Comparison of ENCODE assay signal across 10 mouse cellular contexts in the genomic region with DNA sequence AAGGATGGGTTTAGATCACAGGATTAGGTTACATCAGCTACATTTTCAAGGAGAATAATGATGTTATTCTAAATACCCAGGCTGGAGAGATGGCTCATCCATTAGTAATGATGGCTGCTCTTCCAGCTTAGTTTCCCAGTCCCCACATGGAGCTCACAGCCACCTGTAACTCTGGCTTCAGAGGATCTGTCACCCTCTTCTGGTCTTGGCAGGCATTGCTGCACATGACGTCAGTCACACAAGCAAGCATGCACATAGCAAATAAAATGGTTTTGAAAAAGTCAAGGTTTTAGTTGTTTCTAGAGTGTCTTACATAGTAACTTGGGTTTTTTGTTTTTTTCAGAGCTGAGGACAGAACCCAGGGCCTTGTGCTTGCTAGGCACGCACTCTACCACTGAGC. TPM values are rescaled to one million over a fixed set of nuclear protein-coding genes. Genes with fewer than 3 reads are reported as not detected.
DNase-seq lines count a peak whose midpoint lies in the region; ATAC-seq and TF ChIP-seq lines count a peak whose summit lies in the region.
"Had no signal": no experiment of that assay in that cellular context is flagged by ENCODE, and none has a peak within 500 bp of the region (broad histone marks: within the 10 kb centered on the region; RNA-seq: fewer than 3 reads in every experiment).

No protein-coding gene starts in this region.

- ATAC-seq in intestine, postnatal 0 days, result no peak
- no peak for ATAC-seq in intestine, embryonic 15.5 days
- ATAC-seq: intestine, embryonic 16.5 days had no signal

- TF ChIP-seq POLR2A in spleen, adult 2 months (IDR thresholded peaks at IDR 0.05; ENCODE audit: low read depth, low read length), result no peak
- no peak for TF ChIP-seq POLR2A in small intestine, adult 2 months (IDR thresholded peaks at IDR 0.05; ENCODE audit: low read depth, low read length)

- H3K27ac ChIP-seq in intestine, postnatal 0 days (ENCODE audit: low read depth, low read length), result no peak overlapping the region
- no peak overlapping the region for H3K27ac ChIP-seq in intestine, embryonic 15.5 days
- H3K27ac ChIP-seq in spleen, adult 2 months (ENCODE audit: insufficient read depth, low read length), result no peak overlapping the region
- no peak overlapping the region for H3K27ac ChIP-seq in small intestine, adult 2 months (ENCODE audit: insufficient read depth, low read depth, low read length)
- H3K27ac ChIP-seq: heart, embryonic 13.5 days had no signal

- DNase-seq in adrenal gland, adult 2 months, result peak; percentile 71
- DNase-seq in adrenal gland, postnatal 25 days, result no peak
- no peak for DNase-seq in spleen, adult 2 months (ENCODE audit: low read depth in 1 of 2, low spot score in 2 of 2)
- no peak for DNase-seq in spleen, postnatal 36 days (ENCODE audit: low spot score in 2 of 2)
- DNase-seq in left cerebral cortex, postnatal 14 days (ENCODE audit: low spot score in 2 of 2), result no peak

- 83% methylated on average over 2 of the region's 2 CpGs for WGBS in intestine, postnatal 0 days
- WGBS in intestine, embryonic 15.5 days, result 81% methylated on average over 2 of the region's 2 CpGs
- 81% methylated on average over 2 of the region's 2 CpGs for WGBS in spleen, adult 2 months
- 86% methylated on average over 2 of the region's 2 CpGs for WGBS in small intestine, adult 2 months

- no peak overlapping the region for H3K9ac ChIP-seq in intestine, postnatal 0 days (ENCODE audit: low read depth, low read length)
- H3K9ac ChIP-seq in intestine, embryonic 15.5 days, result no peak overlapping the region
- H3K9ac ChIP-seq: heart, embryonic 13.5 days had no signal

- peaks cover 40% of the 10 kb centered on the region for H3K36me3 ChIP-seq in intestine, postnatal 0 days (ENCODE audit: control insufficient read depth, insufficient read depth)
- peaks cover 17% of the 10 kb centered on the region for H3K36me3 ChIP-seq in intestine, embryonic 15.5 days
- H3K36me3 ChIP-seq in spleen, adult 2 months (ENCODE audit: control insufficient read depth, insufficient read depth, low read length), result peaks cover 21% of the 10 kb centered on the region
- peaks cover 25% of the 10 kb centered on the region for H3K36me3 ChIP-seq in small intestine, adult 2 months (ENCODE audit: control insufficient read depth, insufficient read depth, low read length)

- no peaks in the 10 kb centered on the region for H3K4me1 ChIP-seq in intestine, postnatal 0 days (replicated peaks; ENCODE audit: control insufficient read depth, insufficient read depth, low read length)
- H3K4me1 ChIP-seq in intestine, embryonic 15.5 days (replicated peaks), result no peaks in the 10 kb centered on the region
- H3K4me1 ChIP-seq in spleen, adult 2 months (ENCODE audit: control insufficient read depth, insufficient read depth, insufficient read length), result no peaks in the 10 kb centered on the region
- H3K4me1 ChIP-seq in small intestine, adult 2 months (ENCODE audit: control insufficient read depth, insufficient read depth, insufficient read length, low read length), result no peaks in the 10 kb centered on the region; the same call in 1 of the 2 replicates

- no peak overlapping the region for H3K4me3 ChIP-seq in intestine, postnatal 0 days (ENCODE audit: low read depth, low read length)
- H3K4me3 ChIP-seq in intestine, embryonic 15.5 days (replicated peaks), result no peak overlapping the region
- no peak overlapping the region for H3K4me3 ChIP-seq in spleen, adult 2 months (ENCODE audit: extremely low read depth, insufficient read depth, insufficient read length)
- no peak overlapping the region for H3K4me3 ChIP-seq in small intestine, adult 2 months (ENCODE audit: low read depth, low read length)
- H3K4me3 ChIP-seq: heart, embryonic 13.5 days had no signal

- TF ChIP-seq CTCF in intestine, postnatal 0 days (IDR thresholded peaks at IDR 0.05; ENCODE audit: low read depth), result peak; percentile 69
- TF ChIP-seq CTCF in spleen, adult 2 months (IDR thresholded peaks at IDR 0.05; ENCODE audit: extremely low read depth, insufficient read depth, insufficient read length, insufficient replicate concordance), result peak; percentile 27; the same call in 1 of the 2 replicates
- peak; percentile 29; the same call in 1 of the 2 replicates for TF ChIP-seq CTCF in small intestine, adult 2 months (IDR thresholded peaks at IDR 0.05; ENCODE audit: extremely low read depth, insufficient read length, insufficient replicate concordance, low read depth, low read length)

- H3K9me3 ChIP-seq in intestine, postnatal 0 days (ENCODE audit: control insufficient read depth), result no peaks in the 10 kb centered on the region
- no peaks in the 10 kb centered on the region for H3K9me3 ChIP-seq in intestine, embryonic 15.5 days
- H3K9me3 ChIP-seq: heart, embryonic 13.5 days had no signal

- intact Hi-C loops in left cerebral cortex, postnatal 14 days (cut with DNase I), result loop anchor here (5.0 kb wide), 1 partner anchor 35 kb away; no protein-coding TSS in a partner anchor

- no peaks in the 10 kb centered on the region for H3K27me3 ChIP-seq in intestine, postnatal 0 days (replicated peaks; ENCODE audit: control insufficient read depth, insufficient read depth, low read length)
- no peaks in the 10 kb centered on the region for H3K27me3 ChIP-seq in intestine, embryonic 15.5 days (replicated peaks)
- no peaks in the 10 kb centered on the region for H3K27me3 ChIP-seq in spleen, adult 2 months (ENCODE audit: control insufficient read depth, insufficient read depth, low read length)
- no peaks in the 10 kb centered on the region for H3K27me3 ChIP-seq in small intestine, adult 2 months (ENCODE audit: control insufficient read depth, insufficient read depth, low read length)
- H3K27me3 ChIP-seq: heart, embryonic 13.5 days had no signal

- H3K4me2 ChIP-seq in intestine, postnatal 0 days (replicated peaks; ENCODE audit: low read depth), result no peak overlapping the region
- no peak overlapping the region for H3K4me2 ChIP-seq in intestine, embryonic 15.5 days (replicated peaks)
- H3K4me2 ChIP-seq: heart, embryonic 13.5 days had no signal

RNA-seq across cellular contexts. Expression of a gene that starts 9.8 kb away (rescaled TPM):
- 10 to 100 TPM; 20.9 to 21.9 TPM for total RNA-seq in adrenal gland, adult 2 months (2021)
- 70.3 and 85.2 TPM in 2 replicates for polyA plus RNA-seq in adrenal gland, adult 2 months (2012; rRNA removed)
- 19.2 and 21.4 TPM in 2 replicates for total RNA-seq in adrenal gland, postnatal 25 days (2021)
- polyA plus RNA-seq in intestine, postnatal 0 days (2015; fragmentation: Nextera tagmentation; extraction: Ambion mirVana), result 56.8 and 59.0 TPM in 2 replicates
- 29.2 and 29.5 TPM in 2 replicates for polyA plus RNA-seq in intestine, embryonic 15.5 days (2015; fragmentation: Nextera tagmentation; extraction: Ambion mirVana)
- 19.9 and 27.6 TPM in 2 replicates for polyA plus RNA-seq in spleen, adult 2 months (2012; rRNA removed)
- polyA plus RNA-seq in small intestine, adult 2 months (2012; rRNA removed), result 81.7 and 172 TPM in 2 replicates
- 1 to 10 TPM; 6.6 to 7.1 TPM for total RNA-seq in left cerebral cortex, postnatal 14 days (2021)

RNA-seq across cellular contexts. Expression of a gene that starts 10.0 kb away (rescaled TPM):
- total RNA-seq in adrenal gland, adult 2 months (2021), result 10 to 100 TPM; 40.2 to 58.1 TPM
- polyA plus RNA-seq in adrenal gland, adult 2 months (2012; rRNA removed), result 89.9 and 97.9 TPM in 2 replicates
- 46.5 and 67.2 TPM in 2 replicates for total RNA-seq in adrenal gland, postnatal 25 days (2021)
- 38.9 and 40.5 TPM in 2 replicates for polyA plus RNA-seq in intestine, postnatal 0 days (2015; fragmentation: Nextera tagmentation; extraction: Ambion mirVana)
- polyA plus RNA-seq in intestine, embryonic 15.5 days (2015; fragmentation: Nextera tagmentation; extraction: Ambion mirVana), result 49.5 and 50.5 TPM in 2 replicates
- 67.9 and 95.7 TPM in 2 replicates for polyA plus RNA-seq in spleen, adult 2 months (2012; rRNA removed)
- 39.3 and 92.7 TPM in 2 replicates for polyA plus RNA-seq in small intestine, adult 2 months (2012; rRNA removed)
- total RNA-seq in left cerebral cortex, postnatal 14 days (2021), result 10 to 100 TPM; 52.4 to 54.1 TPM

RNA-seq across cellular contexts. Expression of a gene that starts 19.5 kb away (rescaled TPM):
- 10 to 100 TPM; 40.2 to 49.7 TPM for total RNA-seq in adrenal gland, adult 2 months (2021)
- polyA plus RNA-seq in adrenal gland, adult 2 months (2012; rRNA removed), result 17.7 and 21.3 TPM in 2 replicates
- 71.1 and 78.5 TPM in 2 replicates for total RNA-seq in adrenal gland, postnatal 25 days (2021)
- polyA plus RNA-seq in intestine, postnatal 0 days (2015; fragmentation: Nextera tagmentation; extraction: Ambion mirVana), result 2.4 and 2.6 TPM in 2 replicates
- 7.1 and 8.7 TPM in 2 replicates for polyA plus RNA-seq in intestine, embryonic 15.5 days (2015; fragmentation: Nextera tagmentation; extraction: Ambion mirVana)
- polyA plus RNA-seq in spleen, adult 2 months (2012; rRNA removed), result 16.1 TPM in 2 replicates
- polyA plus RNA-seq in small intestine, adult 2 months (2012; rRNA removed), result 8.1 and 13.2 TPM in 2 replicates
- 10 to 100 TPM; 61.4 to 65.7 TPM for total RNA-seq in left cerebral cortex, postnatal 14 days (2021)

RNA-seq across cellular contexts. Expression of a gene that starts 19.8 kb away (rescaled TPM):
- 10 to 100 TPM; 26.5 to 50.3 TPM for total RNA-seq in adrenal gland, adult 2 months (2021)
- 93.3 and 104 TPM in 2 replicates for polyA plus RNA-seq in adrenal gland, adult 2 months (2012; rRNA removed)
- 27.7 and 33.5 TPM in 2 replicates for total RNA-seq in adrenal gland, postnatal 25 days (2021)
- 81.8 and 85.6 TPM in 2 replicates for polyA plus RNA-seq in intestine, postnatal 0 days (2015; fragmentation: Nextera tagmentation; extraction: Ambion mirVana)
- 265 and 267 TPM in 2 replicates for polyA plus RNA-seq in intestine, embryonic 15.5 days (2015; fragmentation: Nextera tagmentation; extraction: Ambion mirVana)
- polyA plus RNA-seq in spleen, adult 2 months (2012; rRNA removed), result 96.5 and 100 TPM in 2 replicates
- polyA plus RNA-seq in small intestine, adult 2 months (2012; rRNA removed), result 40.0 and 49.9 TPM in 2 replicates
- 1 to 10 TPM; 7.5 to 7.8 TPM for total RNA-seq in left cerebral cortex, postnatal 14 days (2021)

RNA-seq across cellular contexts. Expression of a gene that starts 31.4 kb away (rescaled TPM):
- total RNA-seq in adrenal gland, adult 2 months (2021), result 100 to 1,000 TPM in 1 of 2 experiments, 10 to 100 TPM in 1; 84.8 to 154 TPM
- 186 and 187 TPM in 2 replicates for polyA plus RNA-seq in adrenal gland, adult 2 months (2012; rRNA removed)
- 88.4 and 96.1 TPM in 2 replicates for total RNA-seq in adrenal gland, postnatal 25 days (2021)
- 2,929 and 3,267 TPM in 2 replicates for polyA plus RNA-seq in intestine, postnatal 0 days (2015; fragmentation: Nextera tagmentation; extraction: Ambion mirVana)
- polyA plus RNA-seq in intestine, embryonic 15.5 days (2015; fragmentation: Nextera tagmentation; extraction: Ambion mirVana), result 153 and 168 TPM in 2 replicates
- 64.4 and 75.4 TPM in 2 replicates for polyA plus RNA-seq in spleen, adult 2 months (2012; rRNA removed)
- polyA plus RNA-seq in small intestine, adult 2 months (2012; rRNA removed), result 47.9 and 78.3 TPM in 2 replicates
- 10 to 100 TPM; 21.0 to 22.8 TPM for total RNA-seq in left cerebral cortex, postnatal 14 days (2021)
